Mouse (Mus musculus): ENCODE data around the gene Stk16. TPM values are rescaled to one million over a fixed set of nuclear protein-coding genes. Genes with fewer than 3 reads are reported as not detected.

Gene Stk16
- polyA plus RNA-seq, 1 experiment from 2014 or later = 152 TPM

- Histone ChIP-seq H3K9me3 (no peaks in the 10 kb centered on the region), H3K27me3 (no peaks in the 10 kb centered on the region), H3K36me3 (peaks cover 56% of the 10 kb centered on the region), H3K27ac (no peak overlapping the region), H3K9ac (replicated peaks) (no peak overlapping the region), H3K4me1 (replicated peaks) (peaks cover 23% of the 10 kb centered on the region), H3K4me3 (replicated peaks) (no peak overlapping the region), H3K4me2 (replicated peaks) (no peak overlapping the region)
- 89% methylated on average over 2 of the region's 2 CpGs for WGBS
- ATAC-seq = no peak
Observed at GRCm38 (mm10) chr1:75187914-75188483, 22.6 kb upstream of the Stk16 start.

DNA sequence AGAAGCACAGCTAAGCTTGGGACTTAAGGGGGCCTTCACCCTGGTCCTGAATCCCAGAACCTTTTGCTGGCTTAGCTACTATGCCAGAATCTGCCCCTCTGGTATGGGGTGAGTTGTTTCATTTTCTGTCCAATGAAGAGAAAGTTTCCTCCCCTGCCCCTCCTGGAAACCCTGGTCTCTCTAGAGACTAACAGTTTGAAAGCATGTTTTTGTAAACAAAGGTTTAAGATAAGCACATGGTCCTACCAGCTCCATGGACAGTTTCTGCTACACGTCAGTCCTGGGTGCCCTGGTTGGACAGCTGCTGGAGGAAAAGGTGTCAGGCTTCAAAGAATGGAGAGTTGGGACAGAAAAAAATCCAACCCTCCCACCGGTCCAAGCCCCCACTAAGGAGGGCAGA is 20.1 kb upstream of the Stk16 start:
- ATAC-seq = no peak
- Histone ChIP-seq H3K36me3 (peaks cover 37% of the 10 kb centered on the region), H3K4me2 (replicated peaks) (peak overlapping the region; percentile 94), H3K27me3 (no peaks in the 10 kb centered on the region), H3K4me1 (replicated peaks) (peaks cover 30% of the 10 kb centered on the region), H3K9ac (replicated peaks) (no peak overlapping the region), H3K4me3 (replicated peaks) (peak overlapping the region; percentile 82), H3K9me3 (no peaks in the 10 kb centered on the region), H3K27ac (no peak overlapping the region)
- WGBS = 86% methylated on average over 2 of the region's 2 CpGs

- H3K9ac ChIP-seq (replicated peaks) = peak overlapping the region; percentile 96
- peak overlapping the region; percentile 94 for H3K4me2 ChIP-seq (replicated peaks)
- no peak for ATAC-seq
- peak overlapping the region; percentile 82 for H3K4me3 ChIP-seq (replicated peaks)
- H3K4me1 ChIP-seq (replicated peaks) = peaks cover 30% of the 10 kb centered on the region
- H3K9me3 ChIP-seq = no peaks in the 10 kb centered on the region
- H3K36me3 ChIP-seq = peaks cover 37% of the 10 kb centered on the region
- peak overlapping the region; percentile 93 for H3K27ac ChIP-seq
- 45% methylated on average over 5 of the region's 5 CpGs for WGBS
- H3K27me3 ChIP-seq = no peaks in the 10 kb centered on the region
Observed at GRCm38 (mm10) chr1:75191258-75191621, 19.4 kb upstream of the Stk16 start.

- WGBS = 0% methylated on average over 56 of the region's 56 CpGs
- Histone ChIP-seq H3K27me3 (no peaks in the 10 kb centered on the region), H3K4me1 (replicated peaks) (peaks cover 30% of the 10 kb centered on the region), H3K9ac (replicated peaks) (peak within 1 kb of the TSS; percentile 96), H3K9me3 (no peaks in the 10 kb centered on the region), H3K4me3 (replicated peaks) (peak within 1 kb of the TSS; percentile 82), H3K4me2 (replicated peaks) (peak within 1 kb of the TSS; percentile 94), H3K27ac (peak within 1 kb of the TSS; percentile 93), H3K36me3 (peaks cover 37% of the 10 kb centered on the region)
- peak; percentile 99 for ATAC-seq
Observed at GRCm38 (mm10) chr1:75191622-75192402, 18.8 kb upstream of the Stk16 start, which contains the start of the genes Ankzf1 and Atg9a. Gene Ankzf1, plus strand, starts transcription at chr1:75192151. Gene Atg9a, minus strand, starts transcription at chr1:75192196.

GRCm38 (mm10) chr1:75192452-75192851 is 18.2 kb upstream of the Stk16 start:
- peak overlapping the region; percentile 85 for H3K27ac ChIP-seq
- no peaks in the 10 kb centered on the region for H3K9me3 ChIP-seq
- peak; percentile 10; the same call in 1 of the 2 replicates for ATAC-seq

DNA sequence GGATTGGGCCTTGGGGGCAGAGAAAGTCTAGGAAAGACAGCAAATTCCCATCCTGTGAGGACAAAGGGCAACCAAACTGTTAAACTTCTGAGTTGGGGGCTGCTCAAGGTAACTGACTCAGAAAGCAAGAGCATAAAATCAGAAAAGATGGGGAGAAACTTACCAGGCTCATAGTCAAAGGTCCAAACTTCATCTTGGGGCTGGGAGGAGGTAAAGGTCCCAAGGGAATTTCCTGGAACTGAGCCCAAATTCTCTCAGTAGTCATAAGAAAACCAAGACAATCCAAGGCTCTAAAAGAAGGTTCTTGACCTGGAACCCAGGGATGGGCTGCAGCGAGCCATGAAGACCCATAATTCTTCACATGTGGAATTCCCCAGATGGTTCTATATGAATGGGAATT is 9.4 kb upstream of the Stk16 start:
- no peak overlapping the region for H3K4me3 ChIP-seq (replicated peaks)
- 97% methylated on average over 1 of the region's 1 CpGs for WGBS
- H3K36me3 ChIP-seq = peaks cover 42% of the 10 kb centered on the region
- H3K27ac ChIP-seq = no peak overlapping the region
- H3K4me2 ChIP-seq (replicated peaks) = no peak overlapping the region
- no peak overlapping the region for H3K9ac ChIP-seq (replicated peaks)
- no peaks in the 10 kb centered on the region for H3K27me3 ChIP-seq
- ATAC-seq = no peak
- H3K4me1 ChIP-seq (replicated peaks) = no peaks in the 10 kb centered on the region
- H3K9me3 ChIP-seq = no peaks in the 10 kb centered on the region

More at GRCm38 (mm10) chr1:75192452-75192851, 18.2 kb upstream of the Stk16 start:
- Histone ChIP-seq H3K4me3 (replicated peaks) (peak overlapping the region; percentile 82), H3K36me3 (peaks cover 37% of the 10 kb centered on the region), H3K4me1 (replicated peaks) (peaks cover 30% of the 10 kb centered on the region), H3K27me3 (no peaks in the 10 kb centered on the region), H3K9ac (replicated peaks) (peak overlapping the region; percentile 89), H3K4me2 (replicated peaks) (peak overlapping the region; percentile 94)
- WGBS = 1% methylated on average over 19 of the region's 19 CpGs

DNA sequence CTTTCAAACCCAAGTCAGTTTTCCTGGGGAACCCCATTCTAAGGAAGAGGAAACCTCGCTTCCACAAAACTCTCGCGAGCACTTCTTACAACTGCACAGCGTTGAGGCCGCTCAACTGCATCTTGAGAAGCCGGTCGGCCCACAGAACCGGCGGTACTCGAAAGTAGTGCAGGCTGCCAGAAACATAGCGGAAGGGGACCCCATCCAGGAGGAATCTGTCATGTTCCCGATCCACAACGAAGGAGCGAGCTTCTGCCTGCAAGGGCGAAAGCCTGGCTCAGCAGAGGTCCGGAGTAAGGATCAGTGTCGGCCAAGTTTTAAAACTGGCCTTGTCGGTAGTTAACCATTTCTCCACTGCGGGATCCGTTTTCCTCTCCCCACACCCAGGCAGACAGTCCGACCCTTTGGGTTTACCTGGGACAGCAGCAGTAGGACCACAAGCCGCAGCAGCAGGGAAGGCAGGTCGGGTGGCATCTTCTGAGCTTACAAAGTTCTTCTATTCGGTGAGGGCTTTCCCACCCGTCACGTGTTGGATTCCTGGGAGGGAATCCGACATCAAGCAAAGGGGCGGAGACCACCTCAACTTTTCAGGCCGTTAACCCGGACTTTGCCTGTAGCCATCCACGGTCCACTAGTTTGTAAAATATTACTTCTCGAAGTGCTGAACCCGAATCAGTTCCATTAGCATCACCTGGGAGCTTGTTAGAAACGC is 1.5 kb upstream of the Stk16 start:
- Histone ChIP-seq H3K4me1 (replicated peaks) (peaks cover 46% of the 10 kb centered on the region), H3K27ac (no peak overlapping the region), H3K36me3 (peaks cover 23% of the 10 kb centered on the region), H3K4me3 (replicated peaks) (peak overlapping the region; percentile 27), H3K4me2 (replicated peaks) (peak overlapping the region; percentile 99), H3K27me3 (peaks cover 3% of the 10 kb centered on the region; the same call in 1 of the 2 replicates), H3K9ac (replicated peaks) (peak overlapping the region; percentile 55), H3K9me3 (no peaks in the 10 kb centered on the region)
- no peak for ATAC-seq
- 14% methylated on average over 34 of the region's 34 CpGs for WGBS

DNA sequence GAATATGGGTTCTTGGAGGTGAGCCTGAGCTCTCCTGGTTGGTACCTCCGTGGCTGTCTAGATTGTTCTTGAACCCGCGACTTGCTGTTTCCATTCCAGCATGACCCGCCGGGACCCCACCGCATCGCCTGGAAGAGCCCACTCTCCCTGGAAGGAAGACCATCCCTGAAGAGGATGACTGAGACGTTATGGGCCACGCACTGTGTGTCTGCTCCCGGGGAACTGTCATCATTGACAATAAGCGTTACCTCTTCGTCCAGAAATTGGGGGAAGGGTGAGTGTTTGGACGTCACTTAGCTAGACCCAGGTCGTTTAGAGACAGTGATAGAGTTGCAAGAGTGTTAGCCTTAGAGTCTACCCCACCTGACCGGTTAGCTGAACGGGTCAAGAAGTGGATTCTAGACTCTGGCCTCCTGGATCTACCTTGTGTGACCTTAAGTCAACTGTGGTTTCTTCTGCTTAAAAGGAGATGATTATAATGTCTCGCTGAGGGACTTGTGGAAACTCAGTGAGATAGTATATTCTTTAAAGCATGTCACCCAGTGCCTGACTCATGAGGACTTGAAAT is 587 bp downstream of the Stk16 start:
- Histone ChIP-seq H3K36me3 (peaks cover 42% of the 10 kb centered on the region), H3K4me1 (replicated peaks) (peaks cover 51% of the 10 kb centered on the region), H3K27me3 (peaks cover 9% of the 10 kb centered on the region), H3K9ac (replicated peaks) (peak overlapping the region; percentile 95), H3K27ac (no peak overlapping the region), H3K9me3 (no peaks in the 10 kb centered on the region), H3K4me2 (replicated peaks) (peak overlapping the region; percentile 99), H3K4me3 (replicated peaks) (peak overlapping the region; percentile 98)
- ATAC-seq = peak; percentile 35
- 14% methylated on average over 17 of the region's 17 CpGs for WGBS

DNA sequence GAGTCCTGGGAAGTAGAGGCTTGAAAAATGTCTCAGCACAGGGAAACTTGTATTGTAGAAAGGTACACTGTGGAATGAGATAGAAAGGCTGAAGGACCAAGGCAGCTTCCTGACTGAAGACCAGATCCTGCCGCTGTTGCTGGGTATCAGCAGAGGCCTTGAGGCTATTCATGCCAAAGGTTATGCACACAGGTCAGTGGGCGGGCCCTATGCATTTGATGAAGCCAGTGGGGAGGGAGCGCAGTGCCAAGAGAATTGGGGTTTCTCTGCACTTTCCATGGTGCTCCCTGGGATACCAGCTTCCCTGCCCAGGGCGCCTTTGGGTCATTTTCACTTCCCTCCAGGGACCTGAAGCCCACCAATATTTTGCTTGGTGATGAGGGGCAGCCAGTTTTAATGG is 1.9 kb downstream of the Stk16 start:
- Histone ChIP-seq H3K4me1 (replicated peaks) (peaks cover 51% of the 10 kb centered on the region), H3K9ac (replicated peaks) (no peak overlapping the region), H3K4me2 (replicated peaks) (no peak overlapping the region), H3K27me3 (peaks cover 22% of the 10 kb centered on the region), H3K4me3 (replicated peaks) (no peak overlapping the region), H3K9me3 (no peaks in the 10 kb centered on the region), H3K36me3 (peaks cover 42% of the 10 kb centered on the region), H3K27ac (no peak overlapping the region)
- WGBS = 81% methylated on average over 4 of the region's 4 CpGs
- ATAC-seq = no peak

GRCm38 (mm10) chr1:75213096-75213495 is 2.5 kb downstream of the Stk16 start:
- 89% methylated on average over 7 of the region's 7 CpGs for WGBS
- no peak for ATAC-seq
- H3K4me1 ChIP-seq (replicated peaks) = peaks cover 53% of the 10 kb centered on the region
- H3K9ac ChIP-seq (replicated peaks) = no peak overlapping the region
- peaks cover 28% of the 10 kb centered on the region for H3K27me3 ChIP-seq
- H3K4me2 ChIP-seq (replicated peaks) = no peak overlapping the region
- H3K36me3 ChIP-seq = peaks cover 42% of the 10 kb centered on the region
- no peak overlapping the region for H3K4me3 ChIP-seq (replicated peaks)
- H3K9me3 ChIP-seq = no peaks in the 10 kb centered on the region
- no peak overlapping the region for H3K27ac ChIP-seq

DNA sequence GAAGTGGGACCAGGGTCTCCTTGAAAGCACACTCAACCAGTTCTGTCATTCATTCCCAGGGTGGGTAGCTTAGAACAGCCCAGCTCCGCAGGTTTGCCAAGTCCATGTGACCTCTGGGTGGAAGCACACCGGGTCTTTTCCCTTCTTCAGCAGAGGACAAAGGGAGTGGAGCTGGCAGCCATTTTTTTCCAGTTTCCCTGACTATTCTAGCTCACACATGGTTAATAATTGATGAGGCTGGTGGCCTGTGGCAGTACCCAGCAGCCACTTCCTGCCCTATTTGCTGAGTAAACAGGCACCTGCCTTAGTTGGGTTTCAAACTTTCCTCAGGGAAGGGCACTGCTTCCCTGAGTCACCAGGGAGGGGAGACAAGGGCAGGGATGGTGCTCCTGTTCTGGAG is 3.8 kb downstream of the Stk16 start:
- Histone ChIP-seq H3K4me3 (replicated peaks) (no peak overlapping the region), H3K4me1 (replicated peaks) (peaks cover 54% of the 10 kb centered on the region)
- WGBS = 84% methylated on average over 2 of the region's 2 CpGs

GRCm38 (mm10) chr1:75214886-75215285 is 4.2 kb downstream of the Stk16 start:
- no peak overlapping the region for H3K9ac ChIP-seq (replicated peaks)
- ATAC-seq = no peak
- H3K9me3 ChIP-seq = no peaks in the 10 kb centered on the region
- no peak overlapping the region for H3K27ac ChIP-seq
- peaks cover 54% of the 10 kb centered on the region for H3K4me1 ChIP-seq (replicated peaks)
- H3K4me3 ChIP-seq (replicated peaks) = no peak overlapping the region
- peaks cover 42% of the 10 kb centered on the region for H3K36me3 ChIP-seq
- H3K27me3 ChIP-seq = peaks cover 43% of the 10 kb centered on the region
- H3K4me2 ChIP-seq (replicated peaks) = no peak overlapping the region
- WGBS = 75% methylated on average over 5 of the region's 5 CpGs

More for the DNA sequence above, 3.8 kb downstream of the Stk16 start:
- H3K27me3 ChIP-seq = peaks cover 40% of the 10 kb centered on the region
- no peak overlapping the region for H3K9ac ChIP-seq (replicated peaks)
- no peak for ATAC-seq
- peaks cover 42% of the 10 kb centered on the region for H3K36me3 ChIP-seq
- H3K9me3 ChIP-seq = no peaks in the 10 kb centered on the region
- no peak overlapping the region for H3K27ac ChIP-seq
- no peak overlapping the region for H3K4me2 ChIP-seq (replicated peaks)

All from midbrain, embryonic 13.5 days (tissue).